Mouse (Mus musculus) MEL (cell line): ENCODE measurements around the gene Tle3.

Experiments used
- CHD1 ChIP-seq: IDR thresholded peaks from 2 replicates; pipeline ENCODE4 v1.6.1; 2012; ENCODE audit warnings: low read depth, mild to moderate bottlenecking, inconsistent platforms, low read length, improper control_type of control experiment
- CTCF ChIP-seq, 3 experiments: IDR thresholded peaks in 2 of 3; conservative IDR thresholded peaks in 1 of 3; 2 replicates each; pipeline ENCODE4 v1.5.1; 2011 to 2012; ENCODE audit warnings: low read length in 3 of 3, low read depth in 2 of 3, mild to moderate bottlenecking in 2 of 3, improper control_type of control experiment in 1 of 3, inconsistent platforms in 1 of 3, mixed read lengths in 1 of 3, moderate library complexity in 1 of 3; ENCODE audit not compliant: control insufficient read depth in 1 of 3, insufficient read depth in 1 of 3, poor library complexity in 1 of 3, severe bottlenecking in 1 of 3
- RCOR1 ChIP-seq: IDR thresholded peaks from 2 replicates; pipeline ENCODE4 v1.6.1; 2012; ENCODE audit warnings: low read depth, mild to moderate bottlenecking, inconsistent platforms, low read length, improper control_type of control experiment
- USF1 ChIP-seq: IDR thresholded peaks from 2 replicates; pipeline ENCODE4 v1.6.1; 2014; ENCODE audit warnings: low read depth, mild to moderate bottlenecking, inconsistent platforms, low read length, improper control_type of control experiment, moderate library complexity

- TF ChIP-seq CTCF (IDR thresholded peaks at IDR 0.05 in 2 of 3, conservative IDR thresholded peaks at IDR 0.05 in 1 of 3; ENCODE audit: control insufficient read depth in 1 of 3, insufficient read depth in 1 of 3, low read depth in 2 of 3, low read length in 3 of 3, poor library complexity in 1 of 3, severe bottlenecking in 1 of 3) (no peak), USF1 (no peak), CHD1 (no peak), RCOR1 (no peak)
Measured at GRCm38 (mm10) chr9:61381063-61381408, 8.9 kb downstream of the Tle3 start.
